Mouse (Mus musculus): ENCODE results near the gene Exoc3.

- TF ChIP-seq EP300 (IDR thresholded peaks at IDR 0.05; ENCODE audit: low read depth): no peak
- no peak for TF ChIP-seq CTCF (IDR thresholded peaks at IDR 0.05; ENCODE audit: low read depth)
Observed at GRCm38 (mm10) chr13:74144120-74144884, 64.2 kb downstream of the Exoc3 start.
